Mouse (Mus musculus) kidney, adult 8-10 months (tissue): ENCODE measurements around the gene Sptlc3.

Source experiments
- DNase-seq, 2 experiments: peaks; one replicate each; pipeline ENCODE4 v3.0.0; 2022

Sptlc3 gene

GRCm38 (mm10) chr2:139637861-139638260, 144.1 kb downstream of the Sptlc3 start:
- no peak for DNase-seq

- peak in 1 of 2 experiments; percentile 4 for DNase-seq
Measured at GRCm38 (mm10) chr2:139641757-139642385, 148.2 kb downstream of the Sptlc3 start.

GRCm38 (mm10) chr2:139649518-139649917, 155.8 kb downstream of the Sptlc3 start:
- no peak for DNase-seq

- DNase-seq, result no peak
Measured at GRCm38 (mm10) chr2:139656750-139657149, 163.0 kb downstream of the Sptlc3 start.

- no peak for DNase-seq
Measured at GRCm38 (mm10) chr2:139671838-139672237, 178.1 kb downstream of the Sptlc3 start.

- DNase-seq, result no peak
Measured at GRCm38 (mm10) chr2:139672371-139672770, 178.7 kb downstream of the Sptlc3 start.

- peak; percentile 53 to 55 for DNase-seq
Measured at GRCm38 (mm10) chr2:139677065-139677762, 183.5 kb downstream of the Sptlc3 start.

GRCm38 (mm10) chr2:139677809-139678274, 184.1 kb downstream of the Sptlc3 start, which contains the start of gene Ism1:
Gene Ism1 (plus strand): TSS chr2:139678178.
- DNase-seq, result peak in 1 of 2 experiments; percentile 12

- DNase-seq, result peak; percentile 23 to 38
Measured at GRCm38 (mm10) chr2:139678275-139679140, 184.8 kb downstream of the Sptlc3 start.

GRCm38 (mm10) chr2:139682540-139682939, 188.8 kb downstream of the Sptlc3 start:
- DNase-seq, result no peak
